Mouse (Mus musculus) mesoderm, embryonic 11.5 days (tissue): Measurements from ENCODE around the gene Tmem260.
"Not testable (repeated sequence)": the region's sequence is repeated elsewhere in the genome, so short reads cannot be mapped to it uniquely, and the experiment has no call there.

Experiments
- DNase-seq: peaks from one replicate; pipeline ENCODE4 v3.0.0-alpha.2; 2012; ENCODE audit warnings: low read depth, low spot score

Gene Tmem260

DNA sequence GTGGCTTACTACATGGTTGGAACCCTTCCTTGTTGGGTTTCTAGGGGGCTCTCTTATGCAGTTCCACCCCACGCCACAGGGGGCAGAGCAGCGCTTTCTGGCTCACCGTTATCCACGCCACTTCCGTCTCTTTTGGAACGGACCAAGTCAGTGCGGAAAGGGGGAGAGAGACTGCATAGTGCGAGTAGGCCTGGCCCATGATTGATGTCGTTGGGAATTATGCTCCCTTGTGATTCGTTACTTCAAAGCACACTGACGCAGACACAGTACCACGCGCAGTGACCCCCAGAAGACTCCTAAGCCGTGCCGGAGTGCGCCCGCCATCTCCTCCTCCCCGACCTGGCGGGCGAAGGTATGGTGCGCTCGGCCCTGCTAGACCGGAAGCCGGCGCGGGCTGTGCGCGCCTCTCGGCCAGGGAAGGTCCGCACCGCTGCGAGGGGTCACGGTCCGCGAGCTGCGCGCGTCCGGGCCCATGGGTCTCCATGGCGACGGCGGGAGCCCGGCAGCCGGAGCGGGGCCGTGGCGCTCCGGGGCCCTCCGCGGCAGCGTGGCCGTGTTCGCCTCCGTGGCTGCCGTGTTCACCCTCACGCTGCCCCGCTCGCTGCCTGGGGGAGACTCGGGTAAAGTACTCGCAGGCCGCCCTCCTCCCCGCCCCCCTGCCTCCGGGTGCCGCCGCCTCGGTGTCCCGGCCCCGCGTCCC, at the start of gene Tmem260:
Gene Tmem260, plus strand, starts transcription at position 141 of the 700 bp plus-strand sequence.
- DNase-seq = peak; percentile 95

GRCm38 (mm10) chr14:48406086-48406485, 39.8 kb upstream of the Tmem260 start:
- no peak for DNase-seq

DNA sequence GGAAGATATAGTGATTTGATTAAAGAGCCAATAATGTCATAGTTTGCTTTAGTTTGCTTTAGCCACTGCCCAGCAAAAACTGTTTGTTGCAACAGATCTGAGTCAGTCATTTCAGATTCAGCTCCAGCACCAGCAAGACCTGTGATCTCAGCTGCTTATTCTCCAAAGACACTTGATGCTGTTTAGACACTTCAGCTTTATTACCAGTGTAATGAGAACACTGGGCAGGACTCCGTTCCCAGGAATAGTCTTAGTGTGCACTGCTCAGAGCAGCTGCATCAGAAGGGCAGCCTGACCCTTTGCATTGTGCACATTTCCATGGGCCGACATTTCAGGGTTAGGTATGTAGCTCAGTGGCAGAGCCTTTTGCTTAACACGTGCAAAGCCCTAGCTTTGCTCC, 28.9 kb upstream of the Tmem260 start:
- no peak for DNase-seq

DNA sequence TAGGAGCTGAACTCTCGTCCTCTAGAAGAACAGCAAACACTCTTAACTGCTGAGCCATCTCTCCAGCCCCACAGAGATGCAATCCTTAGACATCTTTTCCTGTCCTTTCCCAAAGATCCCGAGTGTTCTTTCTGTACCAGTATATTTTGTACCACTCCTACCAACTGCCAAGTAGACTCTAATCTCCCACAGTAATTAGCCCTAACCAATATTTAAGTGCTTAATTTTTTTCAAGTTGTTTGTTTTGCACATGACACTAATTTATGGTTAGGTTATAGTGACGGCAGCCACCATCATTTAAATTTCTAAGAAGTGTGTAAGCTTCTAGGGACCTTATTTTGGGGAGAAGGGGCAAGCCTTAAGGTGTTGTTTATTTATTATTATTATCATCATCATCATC, 27.7 kb upstream of the Tmem260 start:
- no peak for DNase-seq

DNA sequence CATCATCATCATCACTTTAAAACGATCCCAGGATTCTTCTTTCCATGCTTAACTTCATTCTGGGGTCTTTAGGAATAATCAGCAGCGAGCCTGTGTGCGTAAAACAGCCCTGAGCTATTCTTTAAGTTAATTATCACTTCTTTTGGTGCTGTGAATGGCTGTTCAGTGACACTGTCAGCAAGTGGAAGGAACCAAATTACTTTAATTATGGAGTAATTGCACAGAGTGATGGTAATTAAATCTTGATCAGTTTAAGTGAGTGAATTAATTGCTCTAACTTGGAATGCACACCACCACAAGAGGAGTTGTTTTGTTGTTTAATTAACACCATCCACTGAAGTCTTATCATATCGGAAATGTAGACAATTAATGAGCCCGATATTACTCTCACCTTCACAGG, 27.3 kb upstream of the Tmem260 start:
- DNase-seq = no peak

GRCm38 (mm10) chr14:48421476-48421875, 24.4 kb upstream of the Tmem260 start:
- no peak for DNase-seq

DNA sequence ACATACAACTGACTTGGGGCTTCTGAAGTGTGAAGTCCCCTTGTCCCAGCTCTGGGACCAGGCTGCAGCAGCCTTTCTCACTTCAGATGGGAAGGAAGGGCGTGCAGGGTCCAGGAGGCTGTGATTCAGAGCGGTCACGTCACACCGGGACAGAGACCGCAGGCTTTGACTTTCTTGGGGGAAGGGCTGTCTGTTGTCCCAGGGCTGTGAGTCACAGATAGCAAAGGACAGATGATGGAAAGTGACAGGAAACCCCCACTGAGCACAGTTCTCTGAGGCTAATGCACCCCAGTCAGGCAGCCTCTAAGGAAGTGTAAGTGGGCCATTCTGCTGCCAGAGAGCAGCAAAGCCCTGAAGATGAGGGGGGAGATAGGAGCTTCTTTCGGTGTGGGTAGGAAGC, 23.9 kb upstream of the Tmem260 start:
- DNase-seq = no peak

- DNase-seq = no peak
Observed at GRCm38 (mm10) chr14:48422436-48422835, 23.5 kb upstream of the Tmem260 start.

DNA sequence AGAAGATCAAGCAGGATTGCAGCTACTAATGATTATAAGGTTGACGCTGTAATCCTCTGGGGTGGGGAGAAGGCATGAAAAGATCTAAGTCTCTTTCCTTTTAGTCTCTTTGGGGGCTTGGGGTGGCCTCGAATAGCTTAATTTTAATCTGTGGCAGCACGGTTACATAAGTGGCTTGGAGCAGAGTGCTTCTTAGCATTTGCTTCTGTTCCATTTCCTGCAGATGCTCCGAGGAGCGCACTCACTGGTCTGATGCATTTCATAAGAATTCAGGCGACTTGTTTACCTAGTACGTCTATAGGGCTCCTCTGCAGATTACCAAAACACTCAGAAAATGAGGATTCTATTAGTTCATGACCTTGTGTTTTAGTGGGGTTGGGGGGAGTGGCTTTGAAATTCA, 23.0 kb upstream of the Tmem260 start:
- no peak for DNase-seq

DNA sequence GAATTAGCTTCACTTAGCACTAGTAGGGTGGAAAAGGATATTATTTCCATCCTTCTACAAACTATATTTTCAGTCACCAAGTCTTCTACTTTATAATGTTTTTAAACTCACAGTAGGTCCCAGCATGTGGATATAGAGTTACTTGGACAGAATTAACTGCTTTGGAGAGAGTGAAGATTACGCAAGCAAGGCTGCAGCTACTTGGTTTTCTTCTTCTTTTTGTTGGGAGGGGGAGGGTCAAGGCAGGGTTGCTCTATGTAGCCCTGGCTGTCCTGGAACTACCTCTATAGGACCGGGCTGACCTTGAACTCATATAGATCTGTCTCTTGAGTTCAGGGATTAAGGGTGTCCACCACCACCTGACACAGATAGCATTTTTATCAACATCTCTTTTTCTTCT, 13.9 kb upstream of the Tmem260 start:
- DNase-seq = no peak

- DNase-seq = no peak
Observed at GRCm38 (mm10) chr14:48443796-48444195, 2.1 kb upstream of the Tmem260 start.

- no peak for DNase-seq
Observed at GRCm38 (mm10) chr14:48451966-48452407, 6.1 kb downstream of the Tmem260 start.

DNA sequence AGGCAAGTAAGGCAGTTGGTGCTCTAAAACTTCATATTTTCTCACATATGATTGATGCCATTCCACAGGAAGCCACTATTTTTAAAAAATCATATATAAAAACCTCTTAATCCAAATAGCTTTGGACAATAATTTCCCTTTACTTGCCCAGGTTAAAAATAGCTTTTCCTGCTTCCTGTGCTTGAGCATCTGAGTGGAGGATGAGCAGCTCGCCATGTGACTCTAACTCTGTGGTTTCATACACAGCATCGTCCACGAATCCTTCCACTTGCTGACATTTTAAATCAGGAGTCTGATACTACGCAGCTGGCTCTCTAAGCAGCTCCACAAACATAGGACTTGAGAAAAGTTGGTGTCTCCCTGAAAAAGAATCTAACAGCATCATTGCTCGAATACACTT, 7.5 kb downstream of the Tmem260 start:
- no peak for DNase-seq

- peak; percentile 63 for DNase-seq
Observed at GRCm38 (mm10) chr14:48456305-48457092, 10.6 kb downstream of the Tmem260 start.

DNA sequence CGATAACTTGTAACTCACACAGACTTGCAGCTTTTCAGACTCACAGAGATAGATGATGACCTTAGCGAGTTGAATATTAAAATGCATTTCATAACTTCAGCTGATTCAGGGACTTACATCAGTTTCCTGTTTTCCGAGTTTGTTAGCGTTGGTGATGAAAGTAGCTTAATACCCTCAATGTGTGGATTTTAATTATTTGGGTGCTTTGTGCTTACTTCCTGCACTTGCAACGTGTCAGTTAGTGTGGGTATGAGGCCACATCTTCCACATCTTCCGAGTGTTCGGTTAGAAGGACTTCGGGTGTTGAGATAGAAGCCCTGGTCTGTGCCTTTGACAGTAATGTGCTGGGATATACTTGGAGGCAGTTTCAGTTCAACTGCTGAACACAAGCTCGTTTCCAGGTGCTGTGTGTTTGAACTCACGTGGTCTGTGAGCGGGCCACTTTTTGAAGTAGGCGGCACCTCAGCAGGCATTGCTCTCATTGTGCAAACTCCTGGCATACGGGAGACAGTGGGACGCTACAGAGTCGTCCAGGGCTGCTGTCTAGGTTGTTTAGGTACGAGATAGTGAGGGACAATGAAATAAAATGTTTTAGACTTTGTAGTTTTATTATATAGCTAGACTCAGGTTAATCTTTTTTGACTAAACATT, 11.5 kb downstream of the Tmem260 start:
- DNase-seq = no peak

DNA sequence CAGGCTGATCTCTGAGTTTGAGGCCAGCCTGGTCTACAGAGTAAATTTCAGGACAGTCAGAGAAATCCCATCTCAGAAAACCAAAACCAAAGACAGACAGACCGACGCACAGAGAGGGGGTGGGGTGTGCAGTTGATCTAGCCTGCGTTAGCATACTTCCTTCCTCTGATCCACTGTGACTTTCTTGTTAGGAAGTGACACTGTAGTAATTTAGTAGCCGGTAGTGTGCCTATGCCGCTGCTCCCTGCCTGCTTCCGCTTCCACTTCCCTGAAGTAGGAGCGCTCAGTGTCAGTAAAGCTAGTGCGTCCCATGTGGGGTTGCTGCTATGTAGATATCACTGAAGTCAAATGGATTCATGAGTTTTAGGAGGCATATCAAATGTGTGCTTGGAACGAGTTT, 13.0 kb downstream of the Tmem260 start:
- no peak for DNase-seq

DNA sequence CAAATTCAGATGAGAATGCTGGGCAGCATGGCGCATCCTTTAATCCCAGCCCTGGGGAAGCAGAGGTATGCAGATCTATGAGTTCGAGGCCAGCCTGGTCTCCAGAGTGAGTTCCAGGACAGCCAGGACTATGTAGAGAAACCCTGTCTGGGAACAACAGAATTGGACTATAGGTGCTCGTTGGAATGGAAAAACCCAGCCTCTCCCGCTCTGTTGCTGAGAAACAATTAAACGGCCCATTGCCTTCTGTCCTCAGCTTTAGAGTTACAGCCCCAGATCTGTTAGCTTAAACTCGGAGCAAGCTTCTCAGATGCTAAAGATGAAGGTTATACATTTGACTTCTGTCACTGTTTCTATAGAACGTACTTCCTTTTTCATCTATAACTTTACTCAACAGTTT, 22.4 kb downstream of the Tmem260 start:
- DNase-seq = no peak

- no peak for DNase-seq
Observed at GRCm38 (mm10) chr14:48470742-48471487, 25.0 kb downstream of the Tmem260 start.

DNA sequence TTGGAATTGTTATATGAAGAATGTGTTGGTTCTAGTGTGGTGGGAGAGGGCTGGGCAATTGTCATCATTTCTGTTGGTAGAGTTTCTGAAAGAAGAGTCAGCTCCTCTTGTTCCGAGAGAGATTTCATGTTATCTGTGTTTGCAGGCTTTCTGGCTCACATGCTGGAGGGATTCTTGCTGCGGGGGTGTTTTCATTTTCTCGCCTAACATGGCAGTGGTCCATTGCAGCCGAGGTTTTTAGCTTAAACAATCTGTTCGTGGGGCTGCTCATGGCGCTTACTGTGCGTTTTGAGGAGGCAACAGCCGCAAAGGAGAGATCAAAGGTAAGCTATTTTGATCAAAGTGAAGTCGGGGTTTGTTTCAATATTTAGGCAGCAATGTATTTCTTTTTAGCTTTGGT, 26.3 kb downstream of the Tmem260 start:
- DNase-seq = no peak

GRCm38 (mm10) chr14:48475370-48475769, 29.4 kb downstream of the Tmem260 start:
- no peak for DNase-seq

DNA sequence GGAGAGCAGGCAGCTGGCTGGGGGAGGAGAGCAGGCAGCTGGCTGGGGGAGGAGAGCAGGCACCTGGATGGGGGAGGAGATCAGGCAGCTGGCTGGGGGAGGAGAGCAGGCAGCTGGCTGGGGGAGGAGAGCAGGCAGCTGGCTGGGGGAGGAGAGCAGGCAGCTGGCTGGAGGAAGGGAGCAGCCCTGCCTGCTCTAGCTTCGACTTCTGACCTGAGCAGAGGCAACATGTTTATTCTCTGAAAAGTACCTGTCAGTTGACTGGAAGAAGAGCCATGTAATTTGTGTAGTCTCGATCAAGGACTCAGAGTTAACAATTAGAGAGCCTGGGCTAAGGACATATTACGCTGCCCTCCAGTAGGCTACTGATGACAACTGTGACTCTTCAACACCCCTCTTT, 29.9 kb downstream of the Tmem260 start:
- not testable (repeated sequence) for DNase-seq

DNA sequence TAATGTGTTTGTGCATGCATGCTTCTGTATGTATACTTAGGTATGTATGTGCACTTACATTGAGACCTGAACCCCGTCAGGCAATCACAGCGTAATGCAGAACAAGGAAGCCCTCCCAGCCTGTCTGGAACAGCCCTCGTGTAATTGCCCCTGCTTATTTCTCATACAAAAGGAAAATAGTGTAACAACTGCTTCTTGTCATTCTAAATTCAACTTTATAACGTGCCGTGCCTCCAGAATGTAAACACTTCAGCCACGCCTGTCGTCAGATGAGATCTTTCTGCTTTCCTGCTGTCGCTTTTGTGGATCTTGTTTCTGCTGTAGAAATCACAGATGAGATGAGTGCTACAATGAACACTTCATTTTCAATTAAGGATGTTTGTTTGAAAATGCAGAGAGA, 30.4 kb downstream of the Tmem260 start:
- DNase-seq = no peak
